Mouse (Mus musculus) midbrain, embryonic 10.5 days (tissue): ENCODE results near the gene Wdr24. TPM values are rescaled to one million over a fixed set of nuclear protein-coding genes. Genes with fewer than 3 reads are reported as not detected.

Experiments
- microRNA-seq: library from miRNA; unstranded; fragments of <30 nt; microRNA quantifications from one replicate; pipeline ENCODE4, GENCODE M21; 2017
- polyA plus RNA-seq: library from polyadenylated mRNA; unstranded; fragments of >200 nt; fragmentation: Nextera tagmentation; extraction: Ambion mirVana; gene quantifications from 2 replicates; pipeline ENCODE4 v1.2.1, GENCODE M21; 2016

Wdr24 gene
- polyA plus RNA-seq, 1 experiment from 2014 or later, result 31.7 TPM

Small RNA genes within 50 kb of the gene (microRNA-seq; reads per million reads assigned to microRNA genes)
- not detected for gene Mir3082
- not detected for gene Mir6966

Other genes with a start within 250 kb of the Wdr24 start
- 22.3 and 22.6 TPM in 2 replicates for gene Lmf1, start 244.5 kb upstream of the Wdr24 start, polyA plus RNA-seq
- 0.51 and 0.77 TPM in 2 replicates for gene Gng13, start 106.5 kb upstream of the Wdr24 start, polyA plus RNA-seq
- gene Chtf18, start 96.2 kb upstream of the Wdr24 start, polyA plus RNA-seq, result 55.9 and 58.9 TPM in 2 replicates
- gene Rpusd1, start 96.0 kb upstream of the Wdr24 start, polyA plus RNA-seq, result 22.5 and 24.7 TPM in 2 replicates
- not detected in 2 replicates for gene Mslnl, start 87.6 kb upstream of the Wdr24 start, polyA plus RNA-seq
- 0.16 TPM in 1 of 2 replicates, not detected in the other for gene Msln, start 69.2 kb upstream of the Wdr24 start, polyA plus RNA-seq
- 28.1 and 29.5 TPM in 2 replicates for gene Narfl, start 49.9 kb upstream of the Wdr24 start, polyA plus RNA-seq
- 75.8 and 103 TPM in 2 replicates for gene Haghl, start 38.0 kb upstream of the Wdr24 start, polyA plus RNA-seq
- 0.79 and 1.2 TPM in 2 replicates for gene Ccdc78, start 37.0 kb upstream of the Wdr24 start, polyA plus RNA-seq
- gene Fam173a, start 30.7 kb upstream of the Wdr24 start, polyA plus RNA-seq, result 71.8 and 88.0 TPM in 2 replicates
- 2.9 TPM in 1 of 2 replicates, not detected in the other for gene AC134908.4, start 28.0 kb upstream of the Wdr24 start, polyA plus RNA-seq
- 174 and 205 TPM in 2 replicates for gene Metrn, start 26.5 kb upstream of the Wdr24 start, polyA plus RNA-seq
- gene Fbxl16, start 14.5 kb upstream of the Wdr24 start, polyA plus RNA-seq, result 9.3 and 12.4 TPM in 2 replicates
- gene Jmjd8, start 5.2 kb downstream of the Wdr24 start, polyA plus RNA-seq, result 58.7 and 68.4 TPM in 2 replicates
- gene Stub1, start 9.8 kb downstream of the Wdr24 start, polyA plus RNA-seq, result 381 and 403 TPM in 2 replicates
- 1.7 and 2.7 TPM in 2 replicates for gene Rhbdl1, start 13.7 kb downstream of the Wdr24 start, polyA plus RNA-seq
- gene Gm20683, start 18.1 kb downstream of the Wdr24 start, polyA plus RNA-seq, result 1.7 and 2.2 TPM in 2 replicates
- 23.9 and 25.2 TPM in 2 replicates for gene Rhot2, start 21.2 kb downstream of the Wdr24 start, polyA plus RNA-seq
- 53.4 and 53.9 TPM in 2 replicates for gene Wdr90, start 37.9 kb downstream of the Wdr24 start, polyA plus RNA-seq
- gene Mcrip2, start 45.1 kb downstream of the Wdr24 start, polyA plus RNA-seq, result 9.9 and 17.1 TPM in 2 replicates
- gene Mettl26, start 51.4 kb downstream of the Wdr24 start, polyA plus RNA-seq, result 74.3 and 80.4 TPM in 2 replicates
- 6.1 and 19.7 TPM in 2 replicates for gene Wfikkn1, start 57.2 kb downstream of the Wdr24 start, polyA plus RNA-seq
- 29.8 and 33.6 TPM in 2 replicates for gene Rab40c, start 96.1 kb downstream of the Wdr24 start, polyA plus RNA-seq
- gene Pigq, start 121.3 kb downstream of the Wdr24 start, polyA plus RNA-seq, result 64.8 and 67.8 TPM in 2 replicates
- 0.34 TPM in 1 of 2 replicates, not detected in the other for gene Nhlrc4, start 121.3 kb downstream of the Wdr24 start, polyA plus RNA-seq
- 0.06 and 0.19 TPM in 2 replicates for gene A930017K11Rik, start 128.9 kb downstream of the Wdr24 start, polyA plus RNA-seq
- 27.6 and 29.5 TPM in 2 replicates for gene Capn15, start 162.2 kb downstream of the Wdr24 start, polyA plus RNA-seq
- 20.6 and 26.9 TPM in 2 replicates for gene Rab11fip3, start 245.9 kb downstream of the Wdr24 start, polyA plus RNA-seq